Mouse (Mus musculus) CD4-positive, CD25-positive, alpha-beta regulatory T cell (primary cell): ENCODE results near the gene Gm17949. TPM values are rescaled to one million over a fixed set of nuclear protein-coding genes. Genes with fewer than 3 reads are reported as not detected.

Experiments
- polyA plus RNA-seq: library from polyadenylated mRNA; unstranded; fragments of 100-300 nt; shearing (Covaris generic); gene quantifications from one replicate; pipeline ENCODE4 v1.2.1, GENCODE M21; 2017

Gm17949 gene
- polyA plus RNA-seq, result 0.61 TPM

GRCm38 (mm10) chr17:57011236-57012141 is at the start of gene Gm17949, which contains the start of gene Gtf2f1:
Gm17949 (plus strand) TSS chr17:57011469.
Gtf2f1 (minus strand) TSS chr17:57011288.

GRCm38 (mm10) chr17:56982013-56982412 is 29.3 kb upstream of the Gm17949 start, which contains the start of gene Acer1:
Acer1 (minus strand) TSS chr17:56982126.

GRCm38 (mm10) chr17:56990115-56990746 is 21.0 kb upstream of the Gm17949 start, which contains the start of gene Clpp:
Clpp (plus strand) TSS chr17:56990305.

GRCm38 (mm10) chr17:56997029-56997667 is 14.1 kb upstream of the Gm17949 start, which contains the start of gene Alkbh7:
Alkbh7 (plus strand) TSS chr17:56997339.

GRCm38 (mm10) chr17:56999968-57000609 is 11.2 kb upstream of the Gm17949 start, which contains the start of gene Pspn:
Pspn (minus strand) TSS chr17:57000018.

GRCm38 (mm10) chr17:57030931-57031660 is 19.8 kb downstream of the Gm17949 start, which contains the start of gene Khsrp:
Khsrp (minus strand) TSS chr17:57031522.

GRCm38 (mm10) chr17:57041554-57041953 is 30.3 kb downstream of the Gm17949 start, which contains the start of gene Slc25a41:
Slc25a41 (minus strand) TSS chr17:57041654.

GRCm38 (mm10) chr17:57058891-57059485 is 47.7 kb downstream of the Gm17949 start, which contains the start of gene Crb3:
Crb3 (plus strand) TSS chr17:57059105.

GRCm38 (mm10) chr17:57059486-57059977 is 48.3 kb downstream of the Gm17949 start, which contains the start of gene Slc25a23:
Slc25a23 (minus strand) TSS chr17:57059863.

Other genes starting within 250 kb of the Gm17949 start
- gene Dus3l, start 246.7 kb upstream of the Gm17949 start, polyA plus RNA-seq, result 57.9 TPM
- 1.8 TPM for gene Prr22, start 241.2 kb upstream of the Gm17949 start, polyA plus RNA-seq
- gene Rfx2, start 180.5 kb upstream of the Gm17949 start, polyA plus RNA-seq, result 1.4 TPM
- not detected for gene Acsbg2, start 137.0 kb upstream of the Gm17949 start, polyA plus RNA-seq
- 0.24 TPM for gene 1700061G19Rik, start 136.0 kb upstream of the Gm17949 start, polyA plus RNA-seq
- 42.0 TPM for gene Mllt1, start 76.1 kb upstream of the Gm17949 start, polyA plus RNA-seq
- not detected for gene Acer1, start 29.3 kb upstream of the Gm17949 start, polyA plus RNA-seq
- gene Clpp, start 21.2 kb upstream of the Gm17949 start, polyA plus RNA-seq, result 76.9 TPM
- gene Alkbh7, start 14.1 kb upstream of the Gm17949 start, polyA plus RNA-seq, result 34.2 TPM
- gene Pspn, start 11.5 kb upstream of the Gm17949 start, polyA plus RNA-seq, result 1.6 TPM
- 90.6 TPM for gene Gtf2f1, start 181 bp upstream of the Gm17949 start, polyA plus RNA-seq
- 56.0 TPM for gene Khsrp, start 20.1 kb downstream of the Gm17949 start, polyA plus RNA-seq
- not detected for gene Slc25a41, start 30.2 kb downstream of the Gm17949 start, polyA plus RNA-seq
- gene Crb3, start 47.6 kb downstream of the Gm17949 start, polyA plus RNA-seq, result 1.1 TPM
- 7.9 TPM for gene Slc25a23, start 48.4 kb downstream of the Gm17949 start, polyA plus RNA-seq
- 288 TPM for gene Dennd1c, start 67.0 kb downstream of the Gm17949 start, polyA plus RNA-seq
- 1.8 TPM for gene Tubb4a, start 76.3 kb downstream of the Gm17949 start, polyA plus RNA-seq
- 4.1 TPM for gene Tnfsf9, start 93.9 kb downstream of the Gm17949 start, polyA plus RNA-seq
- gene Cd70, start 138.3 kb downstream of the Gm17949 start, polyA plus RNA-seq, result 0.72 TPM
- 3.4 TPM for gene Tnfsf14, start 182.7 kb downstream of the Gm17949 start, polyA plus RNA-seq
- gene C3, start 216.7 kb downstream of the Gm17949 start, polyA plus RNA-seq, result 0.56 TPM
- 82.5 TPM for gene Gpr108, start 237.0 kb downstream of the Gm17949 start, polyA plus RNA-seq
- 4.9 TPM for gene Trip10, start 238.0 kb downstream of the Gm17949 start, polyA plus RNA-seq